Mouse (Mus musculus): Measurements from ENCODE around the gene Reln.

The Reln gene

DNA sequence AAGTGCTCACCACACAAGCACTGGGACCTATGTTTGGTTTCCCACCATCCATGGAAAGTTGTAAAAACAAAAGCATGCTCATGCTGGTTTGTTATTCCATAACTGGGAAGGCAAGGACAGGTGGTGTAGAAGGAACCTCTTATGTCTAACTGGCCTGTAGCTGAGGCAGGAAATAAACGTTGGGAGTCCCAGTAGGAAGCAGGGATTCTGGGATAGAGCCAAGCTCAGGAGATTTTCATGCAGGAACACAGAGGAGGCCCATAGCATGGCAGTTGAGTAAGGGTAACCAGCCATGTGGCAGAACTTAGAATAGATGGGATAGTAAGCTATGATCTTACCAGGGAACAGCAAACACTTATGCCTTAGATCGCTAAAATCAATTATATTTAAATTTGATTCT lies 120.6 kb downstream of the Reln start:
- no peak for DNase-seq (ENCODE audit: low read depth)

GRCm38 (mm10) chr5:22208311-22209021 lies 136.0 kb downstream of the Reln start:
- no peak for DNase-seq (ENCODE audit: low read depth)

DNA sequence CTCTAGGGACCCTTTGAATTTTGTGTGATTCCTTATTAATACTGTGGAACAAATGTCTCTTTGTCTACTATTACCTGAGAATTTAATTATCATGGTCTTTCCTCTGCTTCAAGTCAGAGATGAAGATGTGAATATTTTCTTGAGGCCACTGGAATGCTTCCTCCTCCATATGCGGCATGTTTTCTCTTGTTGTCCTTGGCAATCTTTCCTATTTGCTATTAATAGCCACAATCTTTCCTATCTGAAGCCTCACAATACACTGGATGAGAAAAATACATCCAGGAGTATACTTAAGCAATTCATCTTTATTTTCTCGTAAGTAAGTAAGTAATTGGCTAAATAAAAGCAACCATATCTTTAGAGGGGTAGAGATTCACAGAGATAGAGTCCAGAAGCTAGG lies 146.6 kb downstream of the Reln start:
- DNase-seq (ENCODE audit: low read depth), result no peak

GRCm38 (mm10) chr5:22196891-22197290 lies 147.6 kb downstream of the Reln start:
- DNase-seq (ENCODE audit: low read depth), result no peak

- no peak for DNase-seq (ENCODE audit: low read depth)
Measured at GRCm38 (mm10) chr5:22196476-22196875, 148.0 kb downstream of the Reln start.

DNA sequence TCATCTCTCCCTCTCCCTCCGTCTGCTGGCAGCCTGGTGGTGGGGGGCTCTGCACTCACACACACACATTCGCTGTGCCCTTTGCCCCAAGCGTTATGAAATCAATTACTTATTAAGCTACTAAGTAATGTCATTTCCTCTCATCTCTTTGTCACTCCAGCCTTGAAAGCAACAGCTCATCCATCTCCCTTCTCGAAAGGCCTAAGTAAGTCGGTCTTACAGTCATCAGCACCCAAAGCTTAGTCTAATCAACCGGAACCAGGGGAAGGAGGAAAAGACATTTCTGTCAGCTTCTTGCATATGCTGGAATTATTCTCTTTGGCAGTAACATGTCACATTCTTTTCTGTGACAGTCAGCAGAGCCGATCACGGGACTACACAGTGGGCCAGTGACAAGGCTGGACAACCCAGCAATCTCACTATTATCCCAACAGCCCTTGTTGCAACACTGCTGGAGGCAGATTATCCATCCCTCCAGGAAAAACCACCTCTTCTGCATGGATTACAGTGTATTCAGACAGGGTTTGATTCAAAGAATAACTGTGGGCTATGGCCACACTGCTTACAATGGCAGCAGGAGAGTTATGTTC lies 149.1 kb downstream of the Reln start:
- no peak for DNase-seq (ENCODE audit: low read depth)

- no peak for DNase-seq (ENCODE audit: low read depth)
Measured at GRCm38 (mm10) chr5:22191784-22192183, 152.7 kb downstream of the Reln start.

- DNase-seq (ENCODE audit: low read depth), result no peak
Measured at GRCm38 (mm10) chr5:22190333-22190732, 154.2 kb downstream of the Reln start.

GRCm38 (mm10) chr5:22187599-22187998 lies 156.9 kb downstream of the Reln start:
- DNase-seq (ENCODE audit: low read depth), result no peak

DNA sequence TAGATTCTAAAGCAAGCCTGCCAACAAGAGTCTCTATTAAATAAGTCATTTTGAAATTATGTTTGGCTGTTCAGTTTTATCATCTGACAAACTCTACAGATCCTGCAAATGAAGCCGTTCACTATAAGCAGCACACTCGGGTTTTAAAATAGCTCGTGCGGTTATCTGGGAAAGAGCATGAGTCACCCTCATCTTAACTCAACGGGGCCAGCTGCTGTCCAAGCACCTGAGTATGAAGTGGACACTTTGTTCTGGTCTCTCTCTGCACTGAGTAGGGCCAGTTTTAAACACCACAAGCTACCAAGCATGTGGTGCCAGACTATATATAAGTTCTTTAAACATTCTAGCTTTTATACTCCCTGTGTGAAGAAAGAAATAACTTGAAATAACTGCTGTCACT lies 168.0 kb downstream of the Reln start:
- no peak for DNase-seq (ENCODE audit: low read depth)

DNA sequence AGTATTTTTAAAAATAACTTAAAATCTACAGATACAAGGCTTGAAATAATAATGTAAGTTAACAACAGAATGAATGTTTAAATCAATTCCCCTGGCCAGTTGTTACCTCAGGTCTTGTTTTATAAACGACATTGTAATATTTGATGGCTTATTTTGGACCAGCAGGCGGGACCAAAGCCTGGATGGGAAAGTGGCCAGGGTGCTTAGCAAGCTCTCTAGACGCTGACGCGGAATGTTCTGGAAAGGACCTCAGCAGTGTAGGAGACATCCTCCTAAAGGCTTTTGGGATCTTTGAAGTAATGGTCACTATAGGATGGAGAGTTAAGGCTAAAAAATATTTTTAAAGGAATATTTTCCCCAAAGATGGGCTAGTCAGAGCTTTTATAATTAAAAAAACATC lies 173.2 kb downstream of the Reln start:
- DNase-seq (ENCODE audit: low read depth), result no peak

GRCm38 (mm10) chr5:22164060-22164934 lies 180.2 kb downstream of the Reln start:
- no peak for DNase-seq (ENCODE audit: low read depth)

- DNase-seq (ENCODE audit: low read depth), result no peak
Measured at GRCm38 (mm10) chr5:22160935-22161334, 183.6 kb downstream of the Reln start.

- no peak for DNase-seq (ENCODE audit: low read depth)
Measured at GRCm38 (mm10) chr5:22158754-22159153, 185.7 kb downstream of the Reln start.

DNA sequence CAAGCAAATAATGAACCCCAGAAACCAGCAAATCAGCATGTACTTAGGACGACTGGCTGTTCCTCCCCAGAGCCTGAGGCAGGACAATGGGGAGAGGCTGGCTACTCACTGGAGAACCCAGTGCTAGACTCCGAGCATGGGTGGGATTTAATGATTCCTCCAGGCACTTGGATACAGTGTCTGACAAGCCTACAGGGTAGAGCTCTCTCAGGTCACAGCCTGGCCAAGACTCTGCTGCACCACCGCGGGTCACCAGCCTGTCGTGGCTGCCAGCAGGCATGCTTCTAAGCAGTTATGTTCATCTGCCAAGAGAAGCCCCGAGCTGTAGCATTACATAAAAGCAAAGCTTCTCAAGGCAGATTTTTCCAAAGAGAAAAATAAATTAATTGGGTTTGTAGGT lies 190.9 kb downstream of the Reln start:
- DNase-seq (ENCODE audit: low read depth), result no peak

DNA sequence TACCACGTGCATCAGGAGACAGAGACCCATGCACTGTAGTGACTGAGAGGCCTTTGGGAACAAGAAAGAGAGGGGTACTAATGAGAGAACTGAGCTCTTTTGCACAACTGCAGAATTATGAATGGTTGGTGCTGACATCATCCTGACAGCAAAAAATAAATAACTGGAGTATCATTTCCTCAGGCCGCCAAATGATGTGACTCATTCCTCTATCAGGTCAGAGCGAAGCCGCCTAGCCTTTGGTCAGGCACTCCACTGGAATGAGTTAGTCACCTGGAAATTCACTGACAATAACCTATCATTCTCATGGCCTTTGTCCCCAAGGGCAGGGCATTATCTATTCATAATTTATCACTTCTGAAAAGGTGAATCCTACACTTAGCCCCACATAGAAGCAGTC lies 202.7 kb downstream of the Reln start:
- DNase-seq (ENCODE audit: low read depth), result no peak

- no peak for DNase-seq (ENCODE audit: low read depth)
Measured at GRCm38 (mm10) chr5:22139015-22139414, 205.5 kb downstream of the Reln start.

- no peak for DNase-seq (ENCODE audit: low read depth)
Measured at GRCm38 (mm10) chr5:22134402-22134801, 210.1 kb downstream of the Reln start.

DNA sequence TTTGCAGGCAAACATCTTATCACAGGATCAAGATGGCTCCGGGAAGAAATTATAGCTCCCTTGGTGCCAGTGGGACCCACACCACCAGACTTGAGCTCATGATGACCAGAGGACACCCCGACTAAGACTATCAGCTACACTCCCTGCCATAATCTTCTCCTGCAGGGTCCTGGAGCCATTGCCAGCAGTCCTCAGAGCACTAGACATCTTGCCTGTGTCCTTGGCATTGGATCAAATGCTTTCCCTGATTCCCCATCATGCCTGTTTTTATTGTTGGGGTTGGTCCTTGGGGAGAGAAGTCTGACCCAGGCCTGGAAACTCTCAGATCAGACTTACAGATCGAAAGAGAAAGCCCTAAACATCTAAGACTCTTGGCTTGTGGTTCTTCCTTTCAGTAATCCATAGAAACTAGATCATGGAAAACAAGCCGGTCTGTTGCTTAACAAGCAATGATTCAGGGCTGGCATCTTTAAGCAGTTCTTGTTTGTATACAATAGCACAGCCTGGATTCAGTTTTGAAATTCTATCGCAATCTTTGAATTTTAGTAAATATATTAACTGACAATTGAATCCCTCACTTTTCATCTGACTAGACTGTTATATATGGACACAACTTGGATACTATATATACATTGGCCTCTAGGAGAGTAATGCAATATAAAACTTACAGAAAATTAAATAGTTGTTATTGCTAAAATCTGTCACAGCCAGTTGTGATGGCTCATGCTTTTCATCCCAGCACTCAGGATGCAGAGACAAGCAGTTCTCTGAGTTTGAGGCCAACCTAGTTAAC lies 212.6 kb downstream of the Reln start:
- DNase-seq (ENCODE audit: low read depth), result no peak

GRCm38 (mm10) chr5:22127583-22127982 lies 216.9 kb downstream of the Reln start:
- no peak for DNase-seq (ENCODE audit: low read depth)

DNA sequence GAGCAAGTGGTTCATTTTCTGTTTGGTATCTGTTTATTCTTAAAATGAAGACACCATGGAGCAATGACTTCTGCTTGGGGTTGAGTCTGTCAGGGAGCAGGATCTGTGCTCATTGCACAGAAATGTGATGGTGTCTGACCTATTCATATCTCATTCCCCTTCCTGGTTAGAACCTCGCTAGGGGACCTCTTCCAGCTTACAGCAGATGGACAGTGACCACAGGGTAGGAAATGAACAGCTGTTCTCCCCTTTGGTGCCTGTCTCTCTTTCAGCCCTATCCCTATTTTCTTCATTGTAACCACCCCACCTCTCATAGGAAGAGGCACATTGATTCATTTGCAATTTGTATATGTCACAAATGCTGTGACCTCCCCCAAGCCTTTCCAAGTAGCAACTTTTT lies 225.2 kb downstream of the Reln start:
- no peak for DNase-seq (ENCODE audit: low read depth)

- no peak for DNase-seq (ENCODE audit: low read depth)
Measured at GRCm38 (mm10) chr5:22118456-22118855, 226.0 kb downstream of the Reln start.
